Mouse (Mus musculus): ENCODE measurements around the gene Pkn1. TPM values are rescaled to one million over a fixed set of nuclear protein-coding genes. Genes with fewer than 3 reads are reported as not detected.

Gene Pkn1
- polyA plus RNA-seq, 1 experiment = not detected

DNA sequence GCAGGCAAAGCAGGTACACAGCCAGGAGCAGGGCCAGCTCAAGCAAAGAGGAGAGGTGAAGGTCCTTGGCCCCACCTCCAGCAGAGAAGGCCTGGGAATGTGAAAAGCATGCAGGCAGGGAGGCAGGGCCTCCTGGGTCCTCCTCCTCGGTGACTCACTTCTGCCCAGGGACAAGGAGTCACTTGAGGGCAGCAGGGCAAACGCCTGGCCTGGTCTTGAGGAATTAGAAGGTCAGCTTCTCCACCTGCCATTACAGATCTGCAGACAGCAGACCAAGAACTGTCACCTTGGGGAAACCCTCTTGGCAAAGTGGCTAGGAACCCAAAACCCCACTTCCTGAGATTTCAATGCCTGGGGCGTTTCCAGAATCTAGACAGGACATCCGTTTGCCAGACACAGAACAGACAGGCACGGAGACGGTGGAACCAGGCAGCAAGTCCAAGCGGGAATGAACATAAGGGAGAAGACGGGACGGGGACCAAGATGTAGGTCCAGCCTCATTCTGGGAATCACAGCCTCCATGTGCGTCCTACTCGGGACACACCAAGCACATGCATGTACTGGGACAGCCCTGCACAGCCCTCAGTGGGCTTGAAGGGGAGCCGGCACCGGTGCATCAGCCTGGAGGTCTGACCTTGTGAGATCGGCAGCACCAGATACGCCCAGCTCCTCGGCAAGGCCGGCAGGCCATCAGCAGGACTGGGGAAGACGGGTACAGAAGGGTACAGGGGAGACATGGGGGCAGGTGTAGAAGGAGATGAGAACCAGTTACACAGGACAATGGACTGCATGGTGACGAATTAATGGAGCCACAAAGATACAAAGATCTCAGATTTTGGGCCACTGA is 1.4 kb downstream of the Pkn1 start:
- H3K4me3 ChIP-seq (ENCODE audit: insufficient read depth, low read depth, low read length) = peak overlapping the region; percentile 79
- TF ChIP-seq POLR2A (IDR thresholded peaks at IDR 0.05; ENCODE audit: insufficient read depth, low read depth, low read length) (no peak), CTCF (IDR thresholded peaks at IDR 0.05; ENCODE audit: insufficient read depth, low read depth, low read length) (no peak)
- peak overlapping the region; percentile 6; the same call in 1 of the 2 replicates for H3K27ac ChIP-seq (ENCODE audit: insufficient read depth, low read depth, low read length)
- WGBS = 59% methylated on average over 19 of the region's 19 CpGs
- peaks cover 29% of the 10 kb centered on the region for H3K4me1 ChIP-seq (ENCODE audit: control insufficient read depth, insufficient read depth, low read length)

DNA sequence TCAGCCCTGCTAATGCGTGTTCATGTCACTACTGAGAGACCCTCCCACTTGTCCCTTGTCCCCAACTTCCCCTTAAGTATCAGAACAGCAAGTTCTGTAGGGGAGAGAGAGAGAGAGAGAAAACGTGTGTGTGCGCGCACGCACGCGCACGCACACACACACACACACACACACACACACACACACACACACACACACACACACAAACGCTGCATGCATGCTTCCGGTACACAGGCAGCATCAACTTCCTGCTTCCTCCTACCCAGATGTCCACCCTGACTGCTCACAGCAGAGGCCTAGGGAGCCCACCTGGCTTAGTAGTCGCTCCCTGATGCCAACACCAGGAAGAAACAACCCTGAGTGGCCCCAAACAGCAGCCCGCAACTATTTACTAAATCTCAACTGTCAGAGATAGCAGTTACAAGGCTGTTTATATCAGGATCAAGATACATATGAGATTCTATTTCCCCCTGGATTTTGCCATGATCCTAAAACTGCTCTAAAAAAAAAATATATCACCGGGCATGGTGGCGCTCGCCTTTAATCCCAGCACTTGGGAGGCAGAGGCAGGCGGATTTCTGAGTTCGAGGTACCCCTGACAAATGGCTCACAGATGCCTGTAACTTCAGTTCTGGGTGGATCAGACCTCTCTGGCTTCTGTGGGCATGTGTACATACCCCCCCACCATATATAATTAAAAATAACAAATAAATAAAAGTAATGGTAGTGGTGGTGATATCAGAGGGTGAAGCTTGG is 3.5 kb downstream of the Pkn1 start:
- H3K4me3 ChIP-seq (ENCODE audit: insufficient read depth, low read depth, low read length) = no peak overlapping the region
- H3K4me1 ChIP-seq (ENCODE audit: control insufficient read depth, insufficient read depth, low read length) = peaks cover 29% of the 10 kb centered on the region
- TF ChIP-seq CTCF (IDR thresholded peaks at IDR 0.05; ENCODE audit: insufficient read depth, low read depth, low read length) = no peak
- TF ChIP-seq POLR2A (IDR thresholded peaks at IDR 0.05; ENCODE audit: insufficient read depth, low read depth, low read length) = no peak
- H3K27ac ChIP-seq (ENCODE audit: insufficient read depth, low read depth, low read length) = no peak overlapping the region
- 73% methylated on average over 17 of the region's 17 CpGs for WGBS

DNA sequence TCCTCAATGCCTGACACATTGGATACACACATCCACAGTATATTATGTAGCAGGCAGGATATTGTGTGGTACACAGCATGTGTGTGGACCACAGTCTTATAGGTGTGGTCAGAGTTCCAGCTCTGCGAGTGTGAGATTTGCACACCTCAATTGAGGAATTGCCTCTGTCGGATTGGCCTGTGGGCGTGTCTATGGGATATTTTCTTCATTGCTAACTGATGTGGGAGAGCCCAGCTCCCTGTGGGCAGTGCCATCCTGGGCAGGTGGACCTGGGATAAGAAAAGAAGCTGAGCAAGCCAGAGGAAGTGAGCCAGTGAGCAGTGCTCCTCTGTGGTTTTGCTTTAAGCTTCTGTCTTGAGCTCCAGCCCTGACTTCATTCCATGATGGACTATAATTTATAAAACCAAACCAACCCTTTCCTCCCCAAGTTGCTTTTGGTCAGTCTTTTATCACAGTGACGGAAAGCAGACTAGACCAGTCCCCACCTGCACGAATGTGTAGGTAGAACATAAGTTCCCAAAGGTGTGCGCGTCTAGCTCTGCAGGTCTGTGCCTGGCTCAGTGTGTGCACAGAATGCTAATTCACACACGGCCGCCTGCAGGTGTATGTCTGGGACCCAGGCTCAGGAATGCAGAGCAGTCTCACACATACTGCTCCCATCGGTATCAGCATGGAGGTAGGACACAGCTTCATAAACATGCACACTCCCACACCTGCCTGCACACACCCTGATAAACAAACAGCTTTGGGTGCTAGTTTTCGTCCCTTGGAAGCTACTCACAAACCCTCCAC is 4.4 kb downstream of the Pkn1 start:
- Histone ChIP-seq H3K4me3 (ENCODE audit: insufficient read depth, low read depth, low read length) (no peak overlapping the region), H3K4me1 (ENCODE audit: control insufficient read depth, insufficient read depth, low read length) (peaks cover 29% of the 10 kb centered on the region), H3K27ac (ENCODE audit: insufficient read depth, low read depth, low read length) (no peak overlapping the region)
- TF ChIP-seq POLR2A (IDR thresholded peaks at IDR 0.05; ENCODE audit: insufficient read depth, low read depth, low read length) = no peak
- no peak for TF ChIP-seq CTCF (IDR thresholded peaks at IDR 0.05; ENCODE audit: insufficient read depth, low read depth, low read length)
- WGBS = 91% methylated on average over 11 of the region's 11 CpGs

DNA sequence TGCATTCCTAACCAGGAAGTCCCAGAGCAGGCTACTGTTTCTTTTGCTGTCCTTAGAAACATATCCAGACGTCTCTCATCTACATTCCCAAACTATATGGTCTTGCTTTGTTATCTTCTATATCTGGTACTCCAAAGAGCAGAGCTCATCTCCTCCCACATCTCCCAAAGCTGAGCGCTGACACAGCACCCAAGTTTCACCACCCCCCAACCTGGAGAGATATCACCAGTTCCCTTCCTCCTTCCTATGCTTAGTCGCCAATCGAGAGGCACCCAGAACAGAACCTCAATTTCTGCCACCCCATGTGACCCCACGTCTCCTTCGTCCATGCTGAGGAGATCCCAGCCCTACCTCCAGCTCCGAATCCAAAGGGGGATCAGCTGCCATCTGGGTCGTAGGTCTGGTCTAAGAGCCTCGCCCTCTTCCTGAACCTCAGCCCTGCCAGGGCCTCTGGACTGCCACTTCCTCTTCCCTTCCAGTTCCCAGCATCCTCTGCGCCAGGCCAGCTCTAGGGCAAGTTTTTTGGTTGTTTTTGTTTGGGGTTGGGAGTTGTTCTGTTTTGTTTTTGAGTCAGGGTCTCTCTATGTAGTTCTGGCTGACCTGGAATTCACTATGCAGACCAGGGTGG is 5.3 kb downstream of the Pkn1 start:
- 74% methylated on average over 10 of the region's 10 CpGs for WGBS
- no peak overlapping the region for H3K4me3 ChIP-seq (ENCODE audit: insufficient read depth, low read depth, low read length)
- H3K4me1 ChIP-seq (ENCODE audit: control insufficient read depth, insufficient read depth, low read length) = peaks cover 26% of the 10 kb centered on the region
- H3K27ac ChIP-seq (ENCODE audit: insufficient read depth, low read depth, low read length) = no peak overlapping the region
- TF ChIP-seq POLR2A (IDR thresholded peaks at IDR 0.05; ENCODE audit: insufficient read depth, low read depth, low read length) (no peak), CTCF (IDR thresholded peaks at IDR 0.05; ENCODE audit: insufficient read depth, low read depth, low read length) (no peak)

DNA sequence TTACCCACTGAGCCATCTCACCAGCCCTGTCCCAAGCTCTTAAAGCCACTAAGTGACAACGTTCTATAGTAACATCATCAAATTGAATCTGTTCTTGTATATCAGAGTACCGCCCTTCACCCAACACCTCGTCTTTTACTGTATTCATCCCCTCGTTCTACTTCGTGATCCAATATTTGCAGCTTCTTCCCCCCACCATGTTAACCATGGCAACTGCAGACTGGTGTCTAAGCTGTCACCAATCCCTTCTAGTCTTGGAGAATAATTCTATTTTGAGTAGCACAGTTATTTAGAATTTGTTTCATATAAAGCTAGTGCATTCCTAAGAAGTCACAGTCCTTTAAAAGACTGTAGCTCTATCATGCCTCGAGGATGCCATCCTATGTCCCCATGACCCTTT is 9.7 kb downstream of the Pkn1 start:
- Histone ChIP-seq H3K4me3 (ENCODE audit: insufficient read depth, low read depth, low read length) (no peak overlapping the region), H3K27ac (ENCODE audit: insufficient read depth, low read depth, low read length) (no peak overlapping the region), H3K4me1 (ENCODE audit: control insufficient read depth, insufficient read depth, low read length) (peaks cover 5% of the 10 kb centered on the region)
- 87% methylated on average over 6 of the region's 6 CpGs for WGBS
- TF ChIP-seq CTCF (IDR thresholded peaks at IDR 0.05; ENCODE audit: insufficient read depth, low read depth, low read length) (no peak), POLR2A (IDR thresholded peaks at IDR 0.05; ENCODE audit: insufficient read depth, low read depth, low read length) (no peak)

DNA sequence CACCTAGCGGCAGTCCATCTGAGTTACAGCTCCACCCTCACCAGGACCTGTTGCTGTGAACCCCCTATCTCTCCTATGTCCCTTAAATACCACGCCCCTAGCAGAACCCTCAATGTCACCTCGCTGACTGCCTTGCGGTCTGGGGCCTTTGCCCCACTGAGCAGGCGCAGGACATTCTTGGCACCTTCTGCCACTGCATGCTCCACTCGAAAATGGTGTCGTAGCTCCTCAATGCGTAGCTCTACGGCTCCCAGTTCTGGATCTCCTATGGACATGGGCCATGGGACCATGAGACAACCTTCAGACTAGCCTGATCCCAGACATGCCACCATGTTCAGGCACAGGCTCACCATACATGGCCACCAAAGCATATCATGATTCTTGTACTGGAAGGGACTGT is 14.5 kb downstream of the Pkn1 start:
- TF ChIP-seq POLR2A (IDR thresholded peaks at IDR 0.05; ENCODE audit: insufficient read depth, low read depth, low read length) = no peak
- TF ChIP-seq CTCF (IDR thresholded peaks at IDR 0.05; ENCODE audit: insufficient read depth, low read depth, low read length) = no peak
- H3K4me3 ChIP-seq (ENCODE audit: insufficient read depth, low read depth, low read length) = no peak overlapping the region
- H3K27ac ChIP-seq (ENCODE audit: insufficient read depth, low read depth, low read length) = no peak overlapping the region
- WGBS = 96% methylated on average over 9 of the region's 9 CpGs
- H3K4me1 ChIP-seq (ENCODE audit: control insufficient read depth, insufficient read depth, low read length) = no peaks in the 10 kb centered on the region

DNA sequence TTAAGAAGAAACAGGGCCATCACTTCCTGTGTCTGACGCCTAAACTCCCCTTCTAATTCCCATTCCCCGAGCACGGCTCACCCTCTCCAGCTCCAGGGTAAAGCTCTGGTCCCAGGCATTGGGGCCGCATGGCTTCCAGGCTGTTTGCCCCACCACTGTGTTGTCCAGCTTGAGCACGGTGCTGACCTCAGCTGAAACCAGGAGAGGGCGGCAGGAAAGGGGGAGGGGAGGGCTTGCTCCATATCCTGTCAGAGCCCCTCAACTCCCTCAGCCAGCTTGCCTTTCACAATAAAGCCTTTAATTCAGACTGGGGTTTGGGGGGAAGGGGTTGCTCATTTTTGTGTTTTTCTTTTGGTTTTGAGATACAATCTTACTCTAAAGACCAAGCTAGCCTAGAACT is 17.9 kb downstream of the Pkn1 start:
- H3K4me1 ChIP-seq (ENCODE audit: control insufficient read depth, insufficient read depth, low read length) = no peaks in the 10 kb centered on the region
- TF ChIP-seq CTCF (IDR thresholded peaks at IDR 0.05; ENCODE audit: insufficient read depth, low read depth, low read length) (no peak), POLR2A (IDR thresholded peaks at IDR 0.05; ENCODE audit: insufficient read depth, low read depth, low read length) (no peak)
- H3K27ac ChIP-seq (ENCODE audit: insufficient read depth, low read depth, low read length) = no peak overlapping the region
- 52% methylated on average over 6 of the region's 6 CpGs for WGBS
- H3K4me3 ChIP-seq (ENCODE audit: insufficient read depth, low read depth, low read length) = no peak overlapping the region

DNA sequence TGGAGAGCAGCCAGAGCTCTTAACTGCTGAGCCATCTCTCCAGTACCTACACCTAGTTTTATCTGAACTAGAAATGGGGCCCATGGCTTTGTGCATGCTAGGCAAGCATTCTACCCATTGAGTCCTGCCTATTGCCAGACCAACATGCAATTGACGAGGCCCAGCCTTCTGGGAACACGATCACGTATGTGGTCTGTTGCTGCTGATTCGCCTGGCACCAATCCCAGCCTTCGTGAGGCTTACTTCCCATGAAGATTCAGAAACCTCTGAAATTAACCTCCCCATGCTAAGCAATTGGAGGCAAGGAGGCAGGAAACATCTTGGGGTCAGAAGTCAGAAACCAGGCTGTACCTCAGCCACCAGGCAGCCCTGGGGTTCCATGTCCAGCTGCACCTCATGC is 18.4 kb downstream of the Pkn1 start:
- no peak overlapping the region for H3K4me3 ChIP-seq (ENCODE audit: insufficient read depth, low read depth, low read length)
- TF ChIP-seq CTCF (IDR thresholded peaks at IDR 0.05; ENCODE audit: insufficient read depth, low read depth, low read length) (no peak), POLR2A (IDR thresholded peaks at IDR 0.05; ENCODE audit: insufficient read depth, low read depth, low read length) (no peak)
- no peaks in the 10 kb centered on the region for H3K4me1 ChIP-seq (ENCODE audit: control insufficient read depth, insufficient read depth, low read length)
- no peak overlapping the region for H3K27ac ChIP-seq (ENCODE audit: insufficient read depth, low read depth, low read length)
- 78% methylated on average over 5 of the region's 5 CpGs for WGBS
